Mouse (Mus musculus): ENCODE data around the gene Pten. TPM values are rescaled to one million over a fixed set of nuclear protein-coding genes. Genes with fewer than 3 reads are reported as not detected.
A peak's percentile ranks its signal among the peaks of the same experiment; 100 is the strongest.

Pten gene
- 95.9 and 111 TPM in 2 replicates for total RNA-seq (2014; rRNA removed)
- polyA plus RNA-seq (2015; fragmentation: Nextera tagmentation; extraction: Ambion mirVana), result 13.3 and 14.7 TPM in 2 replicates

DNA sequence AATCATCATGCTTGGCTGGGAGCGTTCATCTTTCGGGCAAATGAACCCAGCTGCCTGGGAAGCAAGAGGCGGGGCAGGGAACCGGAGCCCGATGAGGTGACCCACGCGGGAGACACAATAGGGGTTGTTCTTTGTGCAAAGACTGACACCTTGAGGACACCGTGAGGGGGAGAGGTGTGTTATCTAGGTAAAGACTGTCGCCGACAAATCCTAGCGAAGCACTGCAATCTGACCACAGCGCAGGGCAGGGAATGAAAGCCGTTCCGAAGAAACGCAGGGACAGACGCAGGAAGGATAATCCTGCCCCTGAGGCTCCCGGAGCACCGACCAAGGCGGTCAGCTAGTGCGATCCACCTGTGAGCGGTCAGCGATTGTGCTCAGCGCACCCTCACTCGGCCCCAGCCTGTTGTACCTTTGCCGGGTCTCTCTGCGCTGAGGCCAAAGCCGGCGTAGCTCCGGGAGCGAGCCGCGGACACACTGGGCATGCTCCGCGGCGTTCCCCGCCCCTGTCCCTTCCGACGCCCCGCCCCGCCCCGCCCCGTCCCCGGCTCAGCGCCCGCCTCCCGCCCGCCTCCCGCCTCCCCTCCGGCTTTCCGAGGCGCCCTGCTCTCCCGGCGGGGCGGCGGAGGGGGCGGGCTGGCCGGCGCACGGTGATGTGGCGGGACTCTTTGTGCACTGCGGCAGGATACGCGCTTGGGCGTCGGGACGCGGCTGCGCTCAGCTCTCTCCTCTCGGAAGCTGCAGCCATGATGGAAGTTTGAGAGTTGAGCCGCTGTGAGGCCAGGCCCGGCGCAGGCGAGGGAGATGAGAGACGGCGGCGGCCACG is at the start of gene Pten:
Gene Pten, plus strand, starts transcription at position 598 of the 826 bp plus-strand sequence.
- H3K27me3 ChIP-seq (ENCODE audit: insufficient read depth, low read length), result no peaks in the 10 kb centered on the region
- H3K4me3 ChIP-seq (ENCODE audit: low read length), result peak within 1 kb of the TSS; percentile 98
- DNase-seq (ENCODE audit: low spot score), result peak; percentile 98
- ATAC-seq, result peak; percentile 91
- no peaks in the 10 kb centered on the region for H3K9me3 ChIP-seq (ENCODE audit: low read length)
- H3K4me2 ChIP-seq (ENCODE audit: low read depth, low read length), result peak within 1 kb of the TSS; percentile 96
- H3K36me3 ChIP-seq (ENCODE audit: insufficient read depth, low read length), result no peaks in the 10 kb centered on the region
- under 1% methylated on average over 59 of the region's 77 CpGs for WGBS
- H3K9ac ChIP-seq (replicated peaks; ENCODE audit: low read length), result peak within 1 kb of the TSS; percentile 98
- no peak for TF ChIP-seq CTCF (IDR thresholded peaks at IDR 0.05; ENCODE audit: low read depth)
- H3K4me1 ChIP-seq (ENCODE audit: insufficient read depth, low read length), result 0 out of 2 replicates have a peak, but pooled peaks cover 5% of the 10 kb centered on the region
- H3K27ac ChIP-seq, result peak within 1 kb of the TSS; percentile 99

- no peak overlapping the region for H3K27ac ChIP-seq
- ATAC-seq (no peak), DNase-seq (ENCODE audit: low spot score) (no peak)
- H3K4me3 ChIP-seq (ENCODE audit: low read length), result no peak overlapping the region
- H3K4me2 ChIP-seq (ENCODE audit: low read depth, low read length), result no peak overlapping the region
- no peaks in the 10 kb centered on the region for H3K4me1 ChIP-seq (ENCODE audit: insufficient read depth, low read length)
- H3K36me3 ChIP-seq (ENCODE audit: insufficient read depth, low read length), result no peaks in the 10 kb centered on the region
- WGBS, result 85% methylated on average over 5 of the region's 5 CpGs
- no peaks in the 10 kb centered on the region for H3K9me3 ChIP-seq (ENCODE audit: low read length)
- no peaks in the 10 kb centered on the region for H3K27me3 ChIP-seq (ENCODE audit: insufficient read depth, low read length)
- TF ChIP-seq CTCF (IDR thresholded peaks at IDR 0.05; ENCODE audit: low read depth), result no peak
- no peak overlapping the region for H3K9ac ChIP-seq (replicated peaks; ENCODE audit: low read length)
Measured at GRCm38 (mm10) chr19:32708996-32709395, 48.3 kb upstream of the Pten start.

- Histone ChIP-seq H3K9ac (replicated peaks; ENCODE audit: low read length) (no peak overlapping the region), H3K4me2 (ENCODE audit: low read depth, low read length) (peak overlapping the region; percentile 90; the same call in 1 of the 2 replicates), H3K4me1 (ENCODE audit: insufficient read depth, low read length) (no peaks in the 10 kb centered on the region), H3K36me3 (ENCODE audit: insufficient read depth, low read length) (no peaks in the 10 kb centered on the region), H3K27me3 (ENCODE audit: insufficient read depth, low read length) (no peaks in the 10 kb centered on the region), H3K27ac (no peak overlapping the region), H3K4me3 (ENCODE audit: low read length) (no peak overlapping the region), H3K9me3 (ENCODE audit: low read length) (no peaks in the 10 kb centered on the region)
- ATAC-seq, result no peak
- peak; percentile 42 for DNase-seq (ENCODE audit: low spot score)
- peak; percentile 58 for TF ChIP-seq CTCF (IDR thresholded peaks at IDR 0.05; ENCODE audit: low read depth)
- whole genome bisulfite sequencing, result 61% methylated on average over 3 of the region's 3 CpGs
Measured at GRCm38 (mm10) chr19:32710288-32710687, 47.0 kb upstream of the Pten start.

- no peak for TF ChIP-seq CTCF (IDR thresholded peaks at IDR 0.05; ENCODE audit: low read depth)
- H3K36me3 ChIP-seq (ENCODE audit: insufficient read depth, low read length), result no peaks in the 10 kb centered on the region
- peak overlapping the region; percentile 98 for H3K9ac ChIP-seq (replicated peaks; ENCODE audit: low read length)
- H3K9me3 ChIP-seq (ENCODE audit: low read length), result no peaks in the 10 kb centered on the region
- H3K4me3 ChIP-seq (ENCODE audit: low read length), result peak overlapping the region; percentile 96
- DNase-seq (ENCODE audit: low spot score) (peak; percentile 95), ATAC-seq (peak; percentile 95)
- no peaks in the 10 kb centered on the region for H3K4me1 ChIP-seq (ENCODE audit: insufficient read depth, low read length)
- peak overlapping the region; percentile 90 for H3K4me2 ChIP-seq (ENCODE audit: low read depth, low read length)
- H3K27ac ChIP-seq, result peak overlapping the region; percentile 96
- H3K27me3 ChIP-seq (ENCODE audit: insufficient read depth, low read length), result no peaks in the 10 kb centered on the region
- under 1% methylated on average over 57 of the region's 63 CpGs for WGBS
Measured at GRCm38 (mm10) chr19:32711761-32712541, 45.3 kb upstream of the Pten start.

GRCm38 (mm10) chr19:32712588-32713042 is 44.7 kb upstream of the Pten start:
- 2% methylated on average over 11 of the region's 11 CpGs for WGBS
- ATAC-seq (peak; percentile 93), DNase-seq (ENCODE audit: low spot score) (peak; percentile 90)
- H3K4me3 ChIP-seq (ENCODE audit: low read length), result peak overlapping the region; percentile 96
- H3K9me3 ChIP-seq (ENCODE audit: low read length), result no peaks in the 10 kb centered on the region
- peak overlapping the region; percentile 90 for H3K4me2 ChIP-seq (ENCODE audit: low read depth, low read length)
- H3K9ac ChIP-seq (replicated peaks; ENCODE audit: low read length), result peak overlapping the region; percentile 98
- no peaks in the 10 kb centered on the region for H3K36me3 ChIP-seq (ENCODE audit: insufficient read depth, low read length)
- peak overlapping the region; percentile 96 for H3K27ac ChIP-seq
- H3K4me1 ChIP-seq (ENCODE audit: insufficient read depth, low read length), result no peaks in the 10 kb centered on the region
- TF ChIP-seq CTCF (IDR thresholded peaks at IDR 0.05; ENCODE audit: low read depth), result peak; percentile 51
- no peaks in the 10 kb centered on the region for H3K27me3 ChIP-seq (ENCODE audit: insufficient read depth, low read length)

DNA sequence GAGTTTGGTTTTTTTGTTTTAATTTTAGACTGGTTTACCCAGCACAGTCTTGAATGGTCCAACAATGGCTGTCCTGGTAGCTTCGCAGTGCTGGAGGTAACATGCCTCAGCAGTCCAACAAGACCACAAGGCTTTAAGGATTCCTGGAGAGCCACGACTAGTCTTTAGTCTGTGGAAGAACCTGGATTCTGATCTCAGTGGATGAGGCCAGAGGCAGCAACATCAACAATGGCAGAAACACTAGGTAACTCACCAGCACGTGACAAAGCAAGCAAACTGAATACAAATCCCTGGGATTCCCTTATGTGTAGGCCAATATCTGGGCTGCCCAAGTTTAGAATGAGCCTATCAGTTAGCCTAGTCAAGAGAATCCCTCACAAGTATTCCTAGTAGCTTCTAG is 43.8 kb upstream of the Pten start:
- Histone ChIP-seq H3K4me3 (ENCODE audit: low read length) (no peak overlapping the region), H3K36me3 (ENCODE audit: insufficient read depth, low read length) (no peaks in the 10 kb centered on the region), H3K27ac (peak overlapping the region; percentile 96; the same call in 1 of the 2 replicates), H3K9me3 (ENCODE audit: low read length) (no peaks in the 10 kb centered on the region), H3K9ac (replicated peaks; ENCODE audit: low read length) (0 out of 2 replicates have a peak overlapping the region, but pooled peaks have one; percentile 98), H3K4me2 (ENCODE audit: low read depth, low read length) (no peak overlapping the region), H3K27me3 (ENCODE audit: insufficient read depth, low read length) (no peaks in the 10 kb centered on the region), H3K4me1 (ENCODE audit: insufficient read depth, low read length) (no peaks in the 10 kb centered on the region)
- 74% methylated on average over 3 of the region's 3 CpGs for WGBS
- DNase-seq (ENCODE audit: low spot score) (no peak), ATAC-seq (no peak)
- no peak for TF ChIP-seq CTCF (IDR thresholded peaks at IDR 0.05; ENCODE audit: low read depth)

Data from hindbrain, postnatal 0 days (tissue).